In genomic region chr6:145340657-145341146, GRCm38 (mm10) we compare ENCODE assay signal across 8 mouse cellular contexts.
DNase-seq lines count a peak whose midpoint lies in the region; ATAC-seq and TF ChIP-seq lines count a peak whose summit lies in the region.

No protein-coding gene starts in this region.

- peak overlapping the region; percentile 46 for H3K4me3 ChIP-seq in ES-Bruce4 (ENCODE audit: low read depth, low read length)
- peak overlapping the region; percentile 41 for H3K4me3 ChIP-seq in forebrain, embryonic 14.5 days (ENCODE audit: low read depth, low read length)
- peak overlapping the region; percentile 69 for H3K4me3 ChIP-seq in lung, adult 2 months (replicated peaks; ENCODE audit: extremely low read depth, low read depth, low read length)

- ATAC-seq in cerebellum, adult (ENCODE audit: insufficient number of reproducible peaks, low FRiP score, low TSS enrichment): peak; percentile 94
- peak; percentile 96 for ATAC-seq in forebrain, embryonic 14.5 days
- ATAC-seq in neutrophil, adult 5-6 weeks (ENCODE audit: extremely low read depth, insufficient number of reproducible peaks, low FRiP score, poor library complexity, severe bottlenecking): peak; percentile 76

- peak; percentile 53 for TF ChIP-seq POLR2A in ES-Bruce4 (IDR thresholded peaks at IDR 0.05; ENCODE audit: insufficient read depth, low read length)
- TF ChIP-seq POLR2A in lung, adult 2 months (IDR thresholded peaks at IDR 0.05; ENCODE audit: borderline replicate concordance, extremely low read depth, low read depth, low read length): peak; percentile 98

- H3K4me2 ChIP-seq in forebrain, embryonic 14.5 days (ENCODE audit: low read length): peak overlapping the region; percentile 65

- TF ChIP-seq EP300 in ES-Bruce4 (IDR thresholded peaks at IDR 0.05; ENCODE audit: insufficient read depth, low read depth, low read length): no peak

- no peaks in the 10 kb centered on the region for H3K36me3 ChIP-seq in ES-Bruce4 (ENCODE audit: control insufficient read depth, insufficient read depth, low read length, poor library complexity, severe bottlenecking)
- no peaks in the 10 kb centered on the region for H3K36me3 ChIP-seq in forebrain, embryonic 14.5 days (ENCODE audit: control insufficient read depth, insufficient read depth, low read length)

- DNase-seq in forebrain, embryonic 14.5 days (ENCODE audit: low spot score): peak; percentile 97
- peak; percentile 95 to 96 for DNase-seq in heart, postnatal 14 days
- peak; percentile 88 to 95 for DNase-seq in layer of hippocampus, adult 18-20 months (ENCODE audit: low spot score in 2 of 2)
- peak; percentile 95 for DNase-seq in lung, adult 2 months
- DNase-seq in thymus, adult 18-20 months: peak; percentile 96 to 97

- no peak overlapping the region for H3K27ac ChIP-seq in ES-Bruce4 (ENCODE audit: insufficient read depth, low read length)
- H3K27ac ChIP-seq in forebrain, embryonic 14.5 days (ENCODE audit: low read depth, low read length): peak overlapping the region; percentile 72

- peaks cover 4% of the 10 kb centered on the region for H3K4me1 ChIP-seq in ES-Bruce4 (ENCODE audit: control insufficient read depth, insufficient read depth, low read length)
- H3K4me1 ChIP-seq in forebrain, embryonic 14.5 days (ENCODE audit: control insufficient read depth, insufficient read depth, low read length): 0 out of 2 replicates have a peak, but pooled peaks cover 5% of the 10 kb centered on the region
- H3K4me1 ChIP-seq in lung, adult 2 months (ENCODE audit: control insufficient read depth, insufficient read depth, low read length): 0 out of 2 replicates have a peak, but pooled peaks cover 2% of the 10 kb centered on the region

- 2% methylated on average over 37 of the region's 37 CpGs for WGBS in forebrain, embryonic 14.5 days
- under 1% methylated on average over 37 of the region's 37 CpGs for WGBS in lung, adult 2 months

- TF ChIP-seq CTCF in ES-Bruce4 (IDR thresholded peaks at IDR 0.05; ENCODE audit: low read depth, low read length): no peak
- TF ChIP-seq CTCF in lung, adult 2 months (IDR thresholded peaks at IDR 0.05; ENCODE audit: insufficient read depth, low read length): no peak

- no peaks in the 10 kb centered on the region for H3K9me3 ChIP-seq in ES-Bruce4 (replicated peaks; ENCODE audit: control insufficient read depth, insufficient read depth, low read length, poor library complexity, severe bottlenecking)
- no peaks in the 10 kb centered on the region for H3K9me3 ChIP-seq in forebrain, embryonic 14.5 days (replicated peaks; ENCODE audit: control insufficient read depth, low read length)

- H3K27me3 ChIP-seq in ES-Bruce4 (ENCODE audit: control insufficient read depth, insufficient read depth, low read length, poor library complexity, severe bottlenecking): no peaks in the 10 kb centered on the region
- 0 out of 2 replicates have a peak, but pooled peaks cover 5% of the 10 kb centered on the region for H3K27me3 ChIP-seq in forebrain, embryonic 14.5 days (replicated peaks; ENCODE audit: control insufficient read depth, insufficient read depth, low read length)

- H3K9ac ChIP-seq in ES-Bruce4 (ENCODE audit: low read depth, poor library complexity, severe bottlenecking): peak overlapping the region; percentile 5; the same call in 1 of the 2 replicates
- H3K9ac ChIP-seq in forebrain, embryonic 14.5 days (ENCODE audit: low read length): peak overlapping the region; percentile 61

- intact Hi-C loops in heart, postnatal 14 days (cut with DNase I): loop anchor here (1.0 to 2.0 kb wide), 4 partner anchors 90 to 252 kb away; partner anchors contain the start of gene Kras
